Mouse (Mus musculus) thymus, adult 18-20 months (tissue): Measurements from ENCODE around the gene Ifitm10.
"Not testable (repeated sequence)": the region's sequence is repeated elsewhere in the genome, so short reads cannot be mapped to it uniquely, and the experiment has no call there.

Source experiments
- DNase-seq, 2 experiments: peaks; one replicate each; pipeline ENCODE4 v3.0.0; 2022; ENCODE audit warnings: mixed read lengths in 2 of 2

Gene Ifitm10

DNA sequence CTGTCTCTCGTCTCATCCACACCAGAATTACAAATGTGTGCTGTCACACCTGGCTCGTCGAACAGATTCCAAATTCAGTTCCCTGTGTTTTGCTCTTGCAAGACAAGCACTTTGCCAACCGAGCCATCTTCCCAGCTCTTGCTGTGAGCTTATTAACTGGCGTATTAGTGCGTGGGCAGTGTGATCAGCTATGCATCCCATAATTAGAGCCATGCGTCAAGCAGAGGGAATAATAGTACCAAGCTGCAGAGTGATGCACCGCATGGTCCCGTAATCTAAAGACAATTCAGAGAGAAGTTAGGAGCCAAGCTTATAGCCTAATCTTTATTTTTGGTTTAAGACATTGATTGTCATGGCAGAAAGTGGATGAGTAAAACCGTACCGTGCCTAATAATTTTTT lies 54.4 kb downstream of the Ifitm10 start:
- DNase-seq, result no peak

DNA sequence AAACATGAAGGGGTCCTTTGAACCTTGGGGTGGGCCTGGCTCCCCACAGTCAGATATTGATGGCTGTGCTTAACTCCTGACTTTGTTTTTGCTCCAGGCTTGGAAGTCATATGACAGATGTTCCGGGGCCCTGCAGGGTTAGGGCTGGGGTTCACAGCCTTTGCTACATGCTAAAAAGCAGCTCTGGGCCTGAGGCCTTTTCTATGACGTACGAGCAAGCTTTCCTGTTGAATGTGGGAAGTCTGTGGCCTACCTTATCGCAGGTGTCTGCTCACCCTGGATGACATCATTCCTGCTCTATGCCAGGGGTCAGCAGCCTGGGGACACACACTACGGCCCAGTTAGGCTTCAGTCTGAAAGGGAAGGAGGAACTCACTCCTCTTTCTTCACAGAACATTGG lies 56.3 kb downstream of the Ifitm10 start:
- DNase-seq, result no peak

DNA sequence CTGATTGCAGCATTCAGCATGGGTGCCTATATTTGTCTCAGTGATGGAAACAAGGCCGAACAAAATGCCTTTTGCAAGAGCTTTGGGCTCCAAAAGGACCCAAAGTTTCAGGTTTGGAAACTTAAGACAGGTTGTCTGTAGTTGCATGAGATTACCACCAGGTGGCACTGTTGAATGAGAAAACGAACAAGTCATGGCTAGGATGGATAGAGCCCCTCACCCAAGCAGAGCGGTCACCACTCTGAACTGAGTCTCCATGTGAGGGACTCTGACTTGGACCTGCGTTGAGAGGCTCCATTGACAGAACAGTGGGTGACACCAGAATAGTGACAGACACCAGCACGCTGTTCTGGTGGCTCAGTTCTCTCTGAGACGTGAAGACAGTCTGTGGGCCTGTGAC lies 57.0 kb downstream of the Ifitm10 start:
- peak in 1 of 2 experiments; percentile 44 for DNase-seq

DNA sequence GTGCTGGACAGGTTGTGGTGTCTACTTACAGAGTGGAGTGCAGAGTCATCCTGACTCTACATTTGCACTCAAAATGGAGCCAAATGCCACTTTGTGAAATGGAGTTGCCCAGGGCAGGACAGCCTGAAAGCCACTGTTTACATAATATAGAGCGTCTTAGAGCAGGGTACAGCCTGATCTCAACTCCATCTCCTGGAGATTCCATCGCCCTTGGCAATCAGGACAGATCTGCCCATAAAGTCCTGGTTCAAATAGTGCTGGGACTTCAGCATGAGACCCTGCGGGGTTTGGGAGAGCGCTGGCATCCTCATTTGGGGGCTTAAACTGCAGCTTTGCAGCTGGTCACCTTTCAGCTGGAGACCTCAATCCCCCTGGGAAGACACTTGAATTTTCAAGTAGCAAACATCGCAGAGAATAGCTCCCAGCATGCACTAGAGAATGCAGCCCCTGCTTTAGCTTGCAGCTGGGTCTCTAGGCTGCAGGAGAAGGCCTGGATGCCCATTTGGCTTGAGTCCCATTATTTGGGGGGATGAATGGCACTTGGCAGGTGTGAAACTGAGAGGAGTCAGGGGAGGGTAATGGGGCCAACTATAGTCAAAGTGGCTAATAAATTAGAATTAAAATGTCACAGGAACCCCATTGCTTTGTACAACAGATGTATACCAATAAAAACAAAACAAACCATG lies 58.8 kb downstream of the Ifitm10 start:
- DNase-seq, result no peak

DNA sequence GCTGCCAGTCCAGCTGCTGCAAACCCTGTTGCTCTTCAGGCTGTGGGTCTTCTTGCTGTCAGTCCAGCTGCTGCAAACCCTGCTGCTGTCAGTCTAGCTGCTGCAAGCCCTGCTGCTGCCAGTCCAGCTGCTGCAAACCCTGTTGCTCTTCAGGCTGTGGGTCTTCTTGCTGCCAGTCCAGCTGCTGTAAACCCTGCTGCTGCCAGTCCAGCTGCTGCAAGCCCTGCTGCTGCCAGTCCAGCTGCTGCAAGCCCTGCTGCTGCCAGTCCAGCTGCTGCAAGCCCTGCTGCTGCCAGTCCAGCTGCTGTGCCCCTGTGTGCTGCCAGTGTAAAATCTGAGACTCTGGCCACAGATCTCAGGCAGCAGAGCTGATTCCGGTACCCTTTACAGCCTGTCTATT lies 69.6 kb downstream of the Ifitm10 start:
- DNase-seq, result not testable (repeated sequence)

DNA sequence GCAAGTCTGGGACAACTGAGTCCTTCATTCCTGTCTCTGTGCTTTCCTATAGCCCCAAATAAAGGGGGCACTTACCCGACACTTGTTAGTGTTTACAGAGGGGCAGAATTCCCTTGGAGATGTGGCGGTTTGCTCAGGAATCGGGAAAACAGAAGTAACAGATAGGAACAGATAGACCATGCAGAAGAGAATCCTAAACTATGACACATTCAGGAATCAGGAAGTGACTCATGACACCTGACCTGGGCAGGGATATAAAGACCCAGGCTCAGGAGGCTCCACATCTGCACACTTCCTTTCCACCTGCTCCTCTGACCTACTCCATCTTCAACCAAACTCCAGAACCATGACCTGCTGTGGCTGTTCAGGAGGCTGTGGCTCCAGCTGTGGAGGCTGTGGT lies 70.3 kb downstream of the Ifitm10 start, which contains the start of gene Krtap5-4:
TSS of gene Krtap5-4 (plus strand) at position 301 of the 400 bp plus-strand sequence.
- DNase-seq, result no peak

DNA sequence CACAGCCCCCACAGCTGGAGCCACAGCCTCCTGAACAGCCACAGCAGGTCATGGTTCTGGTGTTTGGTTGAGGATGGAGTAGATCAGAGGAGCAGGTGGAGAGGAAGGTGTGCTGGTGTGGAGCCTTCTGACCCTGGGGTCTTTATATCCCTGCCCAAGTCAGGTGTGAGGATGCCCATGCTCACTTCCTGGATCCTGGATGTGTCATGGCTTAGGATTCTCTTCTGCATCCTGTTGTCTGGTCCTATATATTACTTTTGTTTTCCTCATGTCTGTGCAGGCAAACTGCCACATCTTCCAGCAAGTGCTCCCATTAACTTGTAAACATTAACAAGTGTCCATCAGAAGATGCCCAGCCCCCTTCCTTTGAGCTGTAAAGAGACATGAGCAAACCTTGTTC lies 76.5 kb downstream of the Ifitm10 start, which contains the start of gene Krtap5-1:
TSS of gene Krtap5-1 (minus strand) at position 101 of the 400 bp plus-strand sequence.
- not testable (repeated sequence) for DNase-seq

DNA sequence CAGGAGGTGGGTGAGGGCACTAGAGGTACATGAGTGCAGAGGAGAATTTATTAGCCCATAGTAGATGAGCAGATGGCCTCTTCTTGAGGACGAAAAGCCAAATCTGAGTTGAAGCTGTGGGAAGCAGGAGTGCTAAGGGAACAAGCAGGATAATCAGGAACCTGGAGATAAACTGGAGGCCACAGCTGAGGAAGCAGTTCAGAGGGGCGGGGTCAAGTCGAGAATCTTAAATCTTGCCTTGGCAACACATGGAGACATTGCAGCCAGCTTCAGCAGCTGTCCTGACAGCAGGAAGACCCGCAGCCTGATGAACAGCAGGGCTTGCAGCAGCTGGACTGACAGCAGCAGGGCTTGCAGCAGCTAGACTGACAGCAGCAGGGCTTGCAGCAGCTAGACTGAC lies 77.4 kb downstream of the Ifitm10 start:
- DNase-seq, result not testable (repeated sequence)

DNA sequence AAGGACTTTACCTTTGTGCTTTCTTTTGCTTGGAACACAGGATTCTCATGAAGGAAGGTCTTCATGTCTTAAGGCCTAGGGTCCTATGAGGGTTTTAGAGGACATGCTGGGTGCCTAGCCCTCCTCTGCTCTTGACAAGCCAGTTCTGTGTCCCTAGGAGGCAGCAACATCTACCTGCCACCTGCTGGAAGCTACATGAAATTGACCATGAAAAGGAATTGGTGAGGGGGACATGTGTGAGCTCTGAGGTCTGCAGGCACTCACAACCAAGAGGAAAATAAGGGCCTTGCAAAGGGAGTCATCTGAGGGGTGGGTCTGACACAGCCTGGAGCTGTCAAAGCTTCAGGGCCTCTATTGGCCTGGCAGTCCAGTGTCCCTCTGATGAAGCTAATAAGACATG lies 78.1 kb downstream of the Ifitm10 start:
- no peak for DNase-seq

DNA sequence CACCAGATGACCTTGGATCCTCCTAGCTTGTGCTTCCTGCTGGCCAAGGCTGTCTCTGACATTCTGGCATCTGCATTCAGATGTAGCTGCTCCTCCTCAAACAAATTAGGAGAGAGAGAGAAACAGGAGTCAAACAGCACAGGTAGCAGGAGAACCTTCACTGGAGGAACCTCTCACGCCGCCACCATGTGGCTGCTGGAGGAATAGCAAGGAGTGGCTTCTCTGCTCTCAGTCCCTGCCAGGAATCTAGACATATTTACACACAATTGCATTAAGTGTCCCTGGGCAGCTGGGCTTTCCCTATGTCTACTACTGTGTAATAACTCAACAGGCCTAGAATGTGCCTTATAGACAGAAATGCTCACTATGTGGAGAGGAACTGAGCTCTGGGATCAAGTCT lies 79.7 kb downstream of the Ifitm10 start:
- not testable (repeated sequence) for DNase-seq

DNA sequence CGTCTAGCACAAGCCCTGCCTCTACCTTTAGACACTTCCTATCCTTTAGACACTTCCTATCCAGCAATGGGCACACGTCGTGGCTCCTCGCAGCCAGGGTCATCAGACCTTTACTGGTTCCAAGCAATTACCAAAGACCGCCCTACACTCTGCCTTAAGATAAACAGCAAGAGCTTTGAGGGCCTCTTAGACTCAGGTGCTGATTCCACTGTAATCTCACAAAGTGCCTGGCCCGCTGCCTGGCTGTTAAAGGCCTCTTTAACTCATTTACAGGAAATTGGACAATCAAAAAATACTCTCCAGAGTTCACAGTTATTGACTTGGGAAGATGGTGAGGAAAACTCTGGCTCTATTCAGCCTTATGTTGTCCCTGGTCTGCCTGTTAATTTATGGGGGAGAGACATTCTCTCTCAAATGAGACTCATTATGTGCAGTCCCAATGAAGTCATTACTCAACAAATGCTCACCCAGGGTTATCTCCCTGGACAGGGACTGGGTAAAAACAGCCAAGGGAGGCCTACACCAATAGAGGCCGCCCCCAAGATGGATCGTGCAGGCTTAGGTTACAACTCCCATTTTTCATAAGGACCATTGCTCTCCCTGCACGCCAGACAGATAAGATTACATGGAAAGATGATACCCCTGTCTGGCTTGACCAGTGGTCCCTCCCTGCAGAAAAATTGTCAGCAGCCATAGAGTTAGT lies 87.5 kb downstream of the Ifitm10 start:
- not testable (repeated sequence) for DNase-seq

DNA sequence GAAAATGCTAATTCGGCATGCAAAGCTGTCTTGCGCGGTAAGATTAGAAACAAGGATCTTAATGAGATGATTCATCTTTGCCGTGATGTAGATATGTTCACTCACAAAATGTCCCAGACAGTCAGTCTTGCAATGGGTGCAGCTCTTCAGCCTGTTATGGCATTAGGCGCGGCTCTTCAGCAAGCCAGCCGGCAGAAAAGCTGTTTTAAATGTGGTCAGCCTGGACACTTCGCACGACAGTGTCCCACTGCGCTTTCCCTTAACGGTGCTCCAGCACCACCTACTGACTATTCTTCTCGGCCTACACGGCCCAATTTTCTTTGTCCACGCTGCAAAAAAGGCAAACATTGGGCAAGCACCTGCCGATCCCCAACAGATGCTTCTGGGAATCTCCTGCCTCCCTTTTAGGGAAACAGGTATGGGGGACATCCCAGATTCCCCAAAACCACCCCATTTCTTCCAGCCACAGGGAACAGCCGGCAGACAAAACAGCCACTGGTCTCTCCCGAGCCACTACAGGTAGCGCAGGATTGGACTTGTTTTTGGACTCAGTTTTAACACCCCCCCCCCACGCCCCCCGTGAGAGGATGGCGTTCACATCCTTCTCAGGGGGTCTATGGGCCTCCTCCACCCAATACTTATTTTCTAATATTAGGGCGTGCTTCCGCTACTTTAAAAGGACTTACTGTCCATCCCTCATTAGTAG lies 88.3 kb downstream of the Ifitm10 start:
- no peak for DNase-seq

DNA sequence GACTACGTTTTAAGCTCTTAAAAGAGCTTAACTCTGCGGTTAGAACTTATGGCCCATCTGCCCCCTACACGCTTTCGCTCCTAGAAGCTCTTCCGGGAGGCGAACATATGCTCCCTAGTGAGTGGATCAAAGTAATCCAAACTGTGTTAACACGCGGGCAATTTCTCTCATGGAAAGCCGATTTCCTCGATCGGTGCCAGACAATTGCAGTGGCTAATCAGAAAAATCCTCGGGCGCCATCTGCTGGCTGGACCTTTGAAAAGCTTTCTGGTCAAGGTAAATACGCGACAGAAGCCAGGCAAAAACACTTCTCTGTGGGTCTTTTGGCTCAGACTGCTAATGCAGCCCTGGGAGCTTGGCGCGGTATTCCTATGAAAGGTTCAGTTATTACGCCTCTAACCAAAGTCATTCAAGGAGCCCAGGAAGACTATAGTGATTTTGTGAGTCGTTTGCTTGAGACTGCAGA lies 88.9 kb downstream of the Ifitm10 start:
- peak; percentile 54 to 63 for DNase-seq

DNA sequence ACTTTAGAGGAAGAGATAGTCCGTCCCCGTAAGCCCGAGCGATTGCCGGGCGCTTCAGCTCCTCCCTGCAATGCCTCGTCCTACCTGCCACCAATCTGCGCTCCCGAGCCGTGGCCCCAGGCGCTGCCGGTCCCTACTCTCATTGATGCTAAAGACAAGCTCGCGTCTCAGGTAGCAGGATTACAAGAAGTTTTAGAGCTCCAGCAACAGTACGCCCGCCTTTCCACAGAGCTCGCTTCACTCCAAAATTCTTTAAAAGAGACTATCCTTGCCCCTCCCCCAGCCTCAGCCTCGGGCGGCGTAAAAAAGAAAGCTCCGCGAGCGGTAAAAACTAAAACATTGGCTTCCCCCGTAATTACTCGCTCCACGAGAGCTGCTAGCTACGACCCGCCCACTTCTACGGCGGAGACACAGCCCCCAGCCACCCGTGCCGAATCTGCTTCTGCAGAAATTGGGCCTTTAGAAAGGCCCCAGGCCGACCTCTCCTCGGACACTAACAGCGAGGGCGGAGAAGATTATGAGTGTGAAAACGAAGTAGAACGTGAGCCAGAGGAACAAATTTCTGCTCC lies 89.4 kb downstream of the Ifitm10 start:
- DNase-seq, result peak; percentile 27 to 42

DNA sequence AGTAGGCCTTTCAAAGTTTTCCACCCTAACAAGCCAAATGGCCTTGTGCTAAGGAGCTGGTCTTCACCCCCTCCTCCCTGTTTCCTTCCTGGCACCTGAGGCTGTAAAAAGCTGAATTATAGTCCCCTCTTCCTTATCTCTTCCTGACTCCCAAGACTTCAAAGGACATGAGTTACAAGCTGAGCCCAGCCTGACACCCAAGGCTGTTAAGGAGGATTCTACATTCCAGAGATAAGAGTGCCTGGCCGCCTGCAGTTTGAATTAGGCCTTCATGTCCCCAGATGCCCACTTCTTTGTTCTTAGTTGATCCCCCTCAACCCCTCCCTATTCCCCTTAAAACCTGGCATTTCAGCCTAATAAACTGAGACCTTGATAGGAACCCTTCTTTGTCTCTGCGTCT lies 90.7 kb downstream of the Ifitm10 start:
- not testable (repeated sequence) for DNase-seq

DNA sequence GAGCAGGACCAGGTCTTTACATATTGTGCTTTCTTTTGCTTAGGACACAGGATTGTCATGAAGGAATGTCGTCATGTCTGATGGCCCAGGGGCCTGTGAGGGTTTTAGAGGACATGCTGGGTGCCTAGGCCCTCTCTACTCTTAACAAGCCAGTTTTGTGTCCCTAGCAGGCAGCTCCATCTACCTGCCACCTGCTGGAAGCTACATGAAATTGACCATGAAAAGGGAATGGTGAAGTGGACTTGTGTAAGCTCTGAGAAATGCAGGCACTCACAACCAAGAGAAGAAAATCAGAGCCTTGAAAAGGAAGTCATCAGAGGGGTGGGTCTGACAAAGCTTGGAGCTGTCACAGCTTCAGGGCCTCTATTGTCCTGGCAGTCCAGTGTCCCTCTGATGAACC lies 94.3 kb downstream of the Ifitm10 start:
- DNase-seq, result not testable (repeated sequence)

DNA sequence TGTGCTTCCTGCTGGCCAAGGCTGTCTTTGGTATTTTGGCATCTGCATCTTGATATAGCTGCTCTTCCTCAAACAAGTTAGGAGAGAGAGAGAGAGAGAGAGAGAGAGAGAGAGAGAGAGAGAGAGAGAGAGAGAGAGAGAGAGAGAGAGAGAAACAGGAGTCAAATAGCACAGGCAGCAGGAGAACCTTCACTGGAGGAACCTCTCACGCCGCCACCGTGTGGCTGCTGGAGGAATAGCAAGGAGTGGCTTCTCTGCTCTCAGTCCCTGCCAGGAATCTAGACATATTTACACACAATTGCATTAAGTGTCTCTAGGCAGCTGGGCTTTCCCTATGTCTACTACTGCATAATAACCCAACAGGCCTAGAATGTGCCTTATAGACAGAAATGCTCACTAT lies 95.4 kb downstream of the Ifitm10 start:
- peak in 1 of 2 experiments; percentile 6 for DNase-seq
